Mouse (Mus musculus): ENCODE measurements around the gene Zp3r. TPM values are rescaled to one million over a fixed set of nuclear protein-coding genes. Genes with fewer than 3 reads are reported as not detected.

The Zp3r gene
- polyA plus RNA-seq, 1 experiment from 2014 or later = not detected

- no peaks in the 10 kb centered on the region for H3K27me3 ChIP-seq (replicated peaks; ENCODE audit: low read depth, poor library complexity, severe bottlenecking)
- H3K9me3 ChIP-seq = no peaks in the 10 kb centered on the region
- no peak overlapping the region for H3K4me3 ChIP-seq
- H3K4me1 ChIP-seq = no peaks in the 10 kb centered on the region
- H3K27ac ChIP-seq (replicated peaks) = no peak overlapping the region
- 75% methylated on average over 5 of the region's 5 CpGs for WGBS
- no peaks in the 10 kb centered on the region for H3K36me3 ChIP-seq (replicated peaks)
- DNase-seq (ENCODE audit: low spot score) = no peak
These were observed 77.8 kb downstream of the Zp3r start for GRCm38 (mm10) chr1:130551407-130552249.

- DNase-seq (ENCODE audit: low spot score) = no peak
- no peak overlapping the region for H3K27ac ChIP-seq (replicated peaks)
- WGBS = 67% methylated on average over 19 of the region's 19 CpGs
These were observed 78.9 kb downstream of the Zp3r start for GRCm38 (mm10) chr1:130550242-130551167.

GRCm38 (mm10) chr1:130549698-130550097 is 79.7 kb downstream of the Zp3r start:
- H3K4me1 ChIP-seq = no peaks in the 10 kb centered on the region
- H3K36me3 ChIP-seq (replicated peaks) = no peaks in the 10 kb centered on the region
- WGBS = 80% methylated on average over 6 of the region's 6 CpGs
- DNase-seq (ENCODE audit: low spot score) = no peak
- no peak overlapping the region for H3K27ac ChIP-seq (replicated peaks)
- no peak overlapping the region for H3K4me3 ChIP-seq
- H3K9me3 ChIP-seq = no peaks in the 10 kb centered on the region
- H3K27me3 ChIP-seq (replicated peaks; ENCODE audit: low read depth, poor library complexity, severe bottlenecking) = no peaks in the 10 kb centered on the region

More at GRCm38 (mm10) chr1:130550242-130551167, 78.9 kb downstream of the Zp3r start:
- Histone ChIP-seq H3K4me3 (no peak overlapping the region), H3K4me1 (no peaks in the 10 kb centered on the region), H3K9me3 (no peaks in the 10 kb centered on the region), H3K36me3 (replicated peaks) (no peaks in the 10 kb centered on the region), H3K27me3 (replicated peaks; ENCODE audit: low read depth, poor library complexity, severe bottlenecking) (no peaks in the 10 kb centered on the region)

GRCm38 (mm10) chr1:130549160-130549559 is 80.3 kb downstream of the Zp3r start:
- Histone ChIP-seq H3K27me3 (replicated peaks; ENCODE audit: low read depth, poor library complexity, severe bottlenecking) (no peaks in the 10 kb centered on the region), H3K4me1 (no peaks in the 10 kb centered on the region), H3K27ac (replicated peaks) (no peak overlapping the region), H3K36me3 (replicated peaks) (no peaks in the 10 kb centered on the region), H3K4me3 (no peak overlapping the region), H3K9me3 (no peaks in the 10 kb centered on the region)
- WGBS = 52% methylated on average over 7 of the region's 7 CpGs
- no peak for DNase-seq (ENCODE audit: low spot score)

- Histone ChIP-seq H3K9me3 (no peaks in the 10 kb centered on the region), H3K27ac (replicated peaks) (0 out of 2 replicates have a peak overlapping the region, but pooled peaks have one; percentile 10), H3K27me3 (replicated peaks; ENCODE audit: low read depth, poor library complexity, severe bottlenecking) (no peaks in the 10 kb centered on the region), H3K4me3 (peak overlapping the region; percentile 49), H3K36me3 (replicated peaks) (no peaks in the 10 kb centered on the region), H3K4me1 (no peaks in the 10 kb centered on the region)
- WGBS = 26% methylated on average over 25 of the region's 25 CpGs
- peak; percentile 65 for DNase-seq (ENCODE audit: low spot score)
These were observed 81.6 kb downstream of the Zp3r start for GRCm38 (mm10) chr1:130547674-130548429.

Other genes with a start within 250 kb of the Zp3r start
- not detected in 2 replicates for gene Cd55b, start 206.6 kb downstream of the Zp3r start, polyA plus RNA-seq (2016; fragmentation: Nextera tagmentation; extraction: Ambion mirVana)
- 2.1 and 3.6 TPM in 2 replicates for gene Cd55, start 166.9 kb downstream of the Zp3r start, polyA plus RNA-seq (2016; fragmentation: Nextera tagmentation; extraction: Ambion mirVana)
- gene C4bp, start 32.0 kb upstream of the Zp3r start, polyA plus RNA-seq (2016; fragmentation: Nextera tagmentation; extraction: Ambion mirVana) = not detected in 2 replicates
- gene Gm29427, start 86.2 kb upstream of the Zp3r start, polyA plus RNA-seq (2016; fragmentation: Nextera tagmentation; extraction: Ambion mirVana) = not detected in 2 replicates
- 9.2 and 10.6 TPM in 2 replicates for gene Yod1, start 87.7 kb upstream of the Zp3r start, polyA plus RNA-seq (2016; fragmentation: Nextera tagmentation; extraction: Ambion mirVana)
- gene Pfkfb2, start 99.6 kb upstream of the Zp3r start, polyA plus RNA-seq (2016; fragmentation: Nextera tagmentation; extraction: Ambion mirVana) = 4.2 and 4.6 TPM in 2 replicates
- gene AA986860, start 102.4 kb upstream of the Zp3r start, polyA plus RNA-seq (2016; fragmentation: Nextera tagmentation; extraction: Ambion mirVana) = 0.47 and 0.72 TPM in 2 replicates
- gene Fcamr, start 171.3 kb upstream of the Zp3r start, polyA plus RNA-seq (2016; fragmentation: Nextera tagmentation; extraction: Ambion mirVana) = not detected in 2 replicates
- not detected in 2 replicates for gene Pigr, start 197.1 kb upstream of the Zp3r start, polyA plus RNA-seq (2016; fragmentation: Nextera tagmentation; extraction: Ambion mirVana)
- gene Fcmr, start 236.0 kb upstream of the Zp3r start, polyA plus RNA-seq (2016; fragmentation: Nextera tagmentation; extraction: Ambion mirVana) = not detected in 2 replicates